ENCODE assay signal across 8 mouse cellular contexts in the genomic region with DNA sequence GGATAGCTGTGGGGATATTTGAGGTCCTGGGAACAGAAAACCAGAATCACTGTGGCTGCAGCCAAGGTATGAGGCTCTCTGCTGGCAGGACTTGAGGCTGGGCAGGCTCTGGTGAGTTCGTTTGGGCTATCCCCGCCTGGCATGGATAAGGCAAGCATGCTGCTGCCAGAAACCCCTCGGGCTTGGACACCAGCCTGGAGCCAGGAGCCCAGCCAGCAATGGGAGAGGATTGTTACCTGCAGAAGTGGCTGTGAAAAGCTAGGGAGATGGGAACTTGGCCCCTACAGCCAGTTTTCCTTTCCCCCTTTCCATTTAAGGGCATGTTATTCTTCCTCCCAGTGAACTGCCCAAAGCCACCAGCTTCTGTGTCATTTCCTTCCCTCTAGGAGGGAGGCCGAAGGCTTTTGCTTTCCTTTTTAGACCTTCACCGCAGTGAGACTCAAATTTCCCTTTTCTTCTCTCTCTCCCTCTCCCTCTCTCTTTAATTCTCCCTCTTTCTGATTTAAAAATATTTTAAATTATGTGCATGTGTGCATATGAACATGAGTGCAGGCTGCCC. TPM values are rescaled to one million over a fixed set of nuclear protein-coding genes. Genes with fewer than 3 reads are reported as not detected.
DNase-seq lines count a peak whose midpoint lies in the region; ATAC-seq and TF ChIP-seq lines count a peak whose summit lies in the region.

No protein-coding gene starts in this region.

- H3K36me3 ChIP-seq in hindbrain, embryonic 15.5 days: no peaks in the 10 kb centered on the region
- no peaks in the 10 kb centered on the region for H3K36me3 ChIP-seq in hindbrain, embryonic 13.5 days
- no peaks in the 10 kb centered on the region for H3K36me3 ChIP-seq in C2C12 (ENCODE audit: control insufficient read depth, insufficient read depth)

- WGBS in hindbrain, embryonic 15.5 days: 54% methylated on average over 5 of the region's 5 CpGs
- 72% methylated on average over 5 of the region's 5 CpGs for WGBS in hindbrain, embryonic 13.5 days

- no peaks in the 10 kb centered on the region for H3K27me3 ChIP-seq in hindbrain, embryonic 15.5 days
- no peaks in the 10 kb centered on the region for H3K27me3 ChIP-seq in hindbrain, embryonic 13.5 days
- no peaks in the 10 kb centered on the region for H3K27me3 ChIP-seq in C2C12 (ENCODE audit: control insufficient read depth, insufficient read depth, insufficient read length)

- H3K9me3 ChIP-seq in hindbrain, embryonic 15.5 days: no peaks in the 10 kb centered on the region
- H3K9me3 ChIP-seq in hindbrain, embryonic 13.5 days: no peaks in the 10 kb centered on the region

- no peak overlapping the region for H3K4me2 ChIP-seq in hindbrain, embryonic 15.5 days
- H3K4me2 ChIP-seq in hindbrain, embryonic 13.5 days: no peak overlapping the region

- no peak overlapping the region for H3K4me3 ChIP-seq in hindbrain, embryonic 15.5 days
- no peak overlapping the region for H3K4me3 ChIP-seq in hindbrain, embryonic 13.5 days
- H3K4me3 ChIP-seq in C2C12 (ENCODE audit: insufficient read depth, poor library complexity, severe bottlenecking): no peak overlapping the region

- peak; percentile 67 to 73 for DNase-seq in cerebellum, postnatal 36 days
- DNase-seq in kidney, postnatal 25 days: peak; percentile 40 to 63
- DNase-seq in yolk sac, embryonic 10.5 days (ENCODE audit: low spot score): no peak
- DNase-seq in MN1 (ENCODE audit: low spot score): no peak
- DNase-seq in gastrocnemius, postnatal 25 days: no peak

- no peak for TF ChIP-seq CTCF in C2C12 (IDR thresholded peaks at IDR 0.05; ENCODE audit: control insufficient read depth, insufficient read depth, insufficient read length)

- peak overlapping the region; percentile 32; the same call in 1 of the 2 replicates for H3K27ac ChIP-seq in hindbrain, embryonic 15.5 days (replicated peaks)
- H3K27ac ChIP-seq in hindbrain, embryonic 13.5 days: no peak overlapping the region

- 0 out of 2 replicates have a peak, but pooled peaks cover 4% of the 10 kb centered on the region for H3K4me1 ChIP-seq in hindbrain, embryonic 15.5 days (replicated peaks)
- H3K4me1 ChIP-seq in hindbrain, embryonic 13.5 days (replicated peaks): no peaks in the 10 kb centered on the region; the same call in 1 of the 2 replicates

- H3ac ChIP-seq in C2C12 (ENCODE audit: control insufficient read depth, insufficient read length, low read depth): peak overlapping the region; percentile 19

- no peaks in the 10 kb centered on the region for H3K79me2 ChIP-seq in C2C12 (ENCODE audit: control insufficient read depth, insufficient read depth)

- no peak overlapping the region for H3K9ac ChIP-seq in hindbrain, embryonic 15.5 days
- no peak overlapping the region for H3K9ac ChIP-seq in hindbrain, embryonic 13.5 days

- H3K79me3 ChIP-seq in C2C12 (ENCODE audit: low read depth): no peaks in the 10 kb centered on the region

- no peak for ATAC-seq in hindbrain, embryonic 15.5 days (ENCODE audit: low FRiP score, low read depth)
- ATAC-seq in hindbrain, embryonic 13.5 days (ENCODE audit: low FRiP score): no peak

TF ChIP-seq in C2C12, 6 proteins besides CTCF, POLR2A, EP300 and RAD21:
- no peak for TF ChIP-seq FOSL1 (IDR thresholded peaks at IDR 0.05; ENCODE audit: insufficient read depth, low read length, poor library complexity, severe bottlenecking)
- no peak for TF ChIP-seq USF1 (IDR thresholded peaks at IDR 0.05; ENCODE audit: low read depth)
- TF ChIP-seq MAX (IDR thresholded peaks at IDR 0.05): no peak
- no peak for TF ChIP-seq MYOD1 (IDR thresholded peaks at IDR 0.05; ENCODE audit: control insufficient read depth, insufficient read length, low read depth)
- TF ChIP-seq MYOG (IDR thresholded peaks at IDR 0.05; ENCODE audit: control insufficient read depth, extremely low read depth, insufficient read length): no peak
TF ChIP-seq in C2C12: peak in this region for 0.

RNA-seq across cellular contexts. Expression of gene Pllp, which starts 15.2 kb away (rescaled TPM):
- polyA plus RNA-seq in hindbrain, embryonic 15.5 days (2015; fragmentation: Nextera tagmentation; extraction: Ambion mirVana): 1.7 and 2.4 TPM in 2 replicates
- polyA plus RNA-seq in hindbrain, embryonic 13.5 days (2015; fragmentation: Nextera tagmentation; extraction: Ambion mirVana): 0.35 and 0.93 TPM in 2 replicates
- 0.07 TPM for polyA plus RNA-seq in C2C12 (2012; fragmentation: generic; extraction: Trizol)
- total RNA-seq in gastrocnemius, postnatal 25 days (2021): 1 to 10 TPM; 2.8 to 3.0 TPM

RNA-seq across cellular contexts. Expression of gene Ccl22, which starts 34.2 kb away (rescaled TPM):
- not detected in 2 replicates for polyA plus RNA-seq in hindbrain, embryonic 15.5 days (2015; fragmentation: Nextera tagmentation; extraction: Ambion mirVana)
- not detected in 2 replicates for polyA plus RNA-seq in hindbrain, embryonic 13.5 days (2015; fragmentation: Nextera tagmentation; extraction: Ambion mirVana)
- not detected for polyA plus RNA-seq in C2C12 (2012; fragmentation: generic; extraction: Trizol)
- total RNA-seq in gastrocnemius, postnatal 25 days (2021): not detected

RNA-seq across cellular contexts. Expression of gene Arl2bp, which starts 44.8 kb away (rescaled TPM):
- 183 and 186 TPM in 2 replicates for polyA plus RNA-seq in hindbrain, embryonic 15.5 days (2015; fragmentation: Nextera tagmentation; extraction: Ambion mirVana)
- polyA plus RNA-seq in hindbrain, embryonic 13.5 days (2015; fragmentation: Nextera tagmentation; extraction: Ambion mirVana): 221 and 224 TPM in 2 replicates
- polyA plus RNA-seq in C2C12 (2012; fragmentation: generic; extraction: Trizol): 65.5 TPM
- 10 to 100 TPM; 53.1 to 59.0 TPM for total RNA-seq in gastrocnemius, postnatal 25 days (2021)

Comparison
In these comparisons a context has a peak if more than half of its experiments do, and no peak if none do; other contexts are left out.
1. DNase-seq: peak in cerebellum, postnatal 36 days (2 of 2) and kidney, postnatal 25 days (2 of 2); none in yolk sac, embryonic 10.5 days (single experiment), MN1 (single experiment) and gastrocnemius, postnatal 25 days (single experiment).